Mouse (Mus musculus) cortical plate, adult 2 months (tissue): ENCODE measurements around the gene Ippk. TPM values are rescaled to one million over a fixed set of nuclear protein-coding genes. Genes with fewer than 3 reads are reported as not detected.
A peak's percentile ranks its signal among the peaks of the same experiment; 100 is the strongest.

ENCODE experiments used
- H3K27ac ChIP-seq: fragments of 200-500 bp; 2 replicates; pipeline ENCODE4 v1.5.1; 2012; ENCODE audit warnings: low read length, control low read depth, inconsistent platforms; ENCODE audit not compliant: insufficient read depth
- H3K4me1 ChIP-seq: fragments of 200-500 bp; 2 replicates; pipeline ENCODE4 v1.6.1; 2011; ENCODE audit warnings: low read length; ENCODE audit not compliant: control insufficient read depth, insufficient read depth
- H3K4me3 ChIP-seq: fragments of 200-500 bp; 2 replicates; pipeline ENCODE4 v1.5.1; 2011; ENCODE audit warnings: mild to moderate bottlenecking, low read length, control low read depth; ENCODE audit not compliant: insufficient read depth
- CTCF ChIP-seq: fragments of 200-500 bp; IDR thresholded peaks from 2 replicates; pipeline ENCODE4 v1.5.1; 2011; ENCODE audit warnings: mild to moderate bottlenecking, control low read depth, low read length; ENCODE audit not compliant: insufficient read depth; ENCODE audit errors: extremely low read depth
- POLR2A ChIP-seq: fragments of 200-500 bp; IDR thresholded peaks from 2 replicates; pipeline ENCODE4 v1.6.1; 2011; ENCODE audit warnings: mild to moderate bottlenecking, low read length, control low read depth; ENCODE audit not compliant: insufficient read depth; ENCODE audit errors: extremely low read depth
- polyA plus RNA-seq: library from polyadenylated mRNA; depleted of rRNA; stranded (reverse); fragments of >200 nt; gene quantifications from 2 replicates; pipeline ENCODE4 v1.2.3, GENCODE M21; 2012; rRNA removed

Gene Ippk
- polyA plus RNA-seq, result 11.2 and 12.3 TPM in 2 replicates

GRCm38 (mm10) chr13:49420754-49421605 lies at the start of gene Ippk:
Ippk (plus strand) TSS chr13:49421249.
- Histone ChIP-seq H3K4me3 (peak within 1 kb of the TSS; percentile 96), H3K4me1 (peaks cover 8% of the 10 kb centered on the region), H3K27ac (peak within 1 kb of the TSS; percentile 43)
- TF ChIP-seq POLR2A, result peak; percentile 91; the same call in 1 of the 2 replicates
- no peak for TF ChIP-seq CTCF

GRCm38 (mm10) chr13:49371428-49371899 lies 49.6 kb upstream of the Ippk start:
- peaks cover 17% of the 10 kb centered on the region for H3K4me1 ChIP-seq
- TF ChIP-seq CTCF, result no peak
- no peak for TF ChIP-seq POLR2A
- H3K27ac ChIP-seq, result peak overlapping the region; percentile 78
- H3K4me3 ChIP-seq, result no peak overlapping the region

GRCm38 (mm10) chr13:49372370-49373060 lies 48.5 kb upstream of the Ippk start:
- 0 out of 2 replicates have a peak, but pooled peaks have one; percentile 2 for TF ChIP-seq CTCF
- TF ChIP-seq POLR2A, result no peak
- Histone ChIP-seq H3K27ac (peak overlapping the region; percentile 75), H3K4me3 (no peak overlapping the region), H3K4me1 (peaks cover 17% of the 10 kb centered on the region)

- TF ChIP-seq POLR2A, result no peak
- TF ChIP-seq CTCF, result no peak
- no peak overlapping the region for H3K27ac ChIP-seq
Measured at GRCm38 (mm10) chr13:49374304-49374703, 46.7 kb upstream of the Ippk start.

GRCm38 (mm10) chr13:49374730-49375129 lies 46.3 kb upstream of the Ippk start:
- Histone ChIP-seq H3K4me1 (peaks cover 15% of the 10 kb centered on the region), H3K27ac (no peak overlapping the region), H3K4me3 (no peak overlapping the region)
- TF ChIP-seq CTCF (no peak), POLR2A (no peak)

More at GRCm38 (mm10) chr13:49374304-49374703, 46.7 kb upstream of the Ippk start:
- H3K4me1 ChIP-seq, result peaks cover 15% of the 10 kb centered on the region
- no peak overlapping the region for H3K4me3 ChIP-seq

GRCm38 (mm10) chr13:49377608-49378007 lies 43.4 kb upstream of the Ippk start:
- no peak overlapping the region for H3K4me3 ChIP-seq
- TF ChIP-seq POLR2A (no peak), CTCF (no peak)
- H3K4me1 ChIP-seq, result peaks cover 3% of the 10 kb centered on the region

GRCm38 (mm10) chr13:49379301-49379700 lies 41.7 kb upstream of the Ippk start:
- no peak for TF ChIP-seq POLR2A
- no peak for TF ChIP-seq CTCF
- Histone ChIP-seq H3K4me3 (no peak overlapping the region), H3K27ac (no peak overlapping the region), H3K4me1 (no peaks in the 10 kb centered on the region; the same call in 1 of the 2 replicates)

More at GRCm38 (mm10) chr13:49377608-49378007, 43.4 kb upstream of the Ippk start:
- no peak overlapping the region for H3K27ac ChIP-seq

GRCm38 (mm10) chr13:49381230-49381629 lies 39.8 kb upstream of the Ippk start:
- Histone ChIP-seq H3K4me1 (no peaks in the 10 kb centered on the region), H3K27ac (no peak overlapping the region), H3K4me3 (no peak overlapping the region)
- peak; percentile 97 for TF ChIP-seq CTCF
- no peak for TF ChIP-seq POLR2A

- Histone ChIP-seq H3K4me1 (no peaks in the 10 kb centered on the region), H3K27ac (no peak overlapping the region), H3K4me3 (no peak overlapping the region)
- TF ChIP-seq POLR2A (no peak), CTCF (no peak)
Measured at GRCm38 (mm10) chr13:49382997-49383396, 38.1 kb upstream of the Ippk start.
